Mouse (Mus musculus) cerebellum, adult 18-20 months (tissue): ENCODE data around the gene Dnajb14.
"Not testable (repeated sequence)": the region's sequence is repeated elsewhere in the genome, so short reads cannot be mapped to it uniquely, and the experiment has no call there.

Experiments used
- DNase-seq, 2 experiments: peaks; one replicate each; pipeline ENCODE4 v3.0.0; 2021

Dnajb14 gene

GRCm38 (mm10) chr3:137954256-137954916, 86.9 kb downstream of the Dnajb14 start:
- DNase-seq = no peak

GRCm38 (mm10) chr3:137955560-137956081, 88.1 kb downstream of the Dnajb14 start:
- no peak for DNase-seq

GRCm38 (mm10) chr3:137957864-137958263, 90.4 kb downstream of the Dnajb14 start:
- no peak for DNase-seq

- DNase-seq = no peak
Observed at GRCm38 (mm10) chr3:137958352-137958751, 90.9 kb downstream of the Dnajb14 start.

- DNase-seq = peak in 1 of 2 experiments; percentile 8
Observed at GRCm38 (mm10) chr3:137959456-137959855, 92.0 kb downstream of the Dnajb14 start.

- peak; percentile 46 to 62 for DNase-seq
Observed at GRCm38 (mm10) chr3:137961736-137962385, 94.4 kb downstream of the Dnajb14 start.

- DNase-seq = no peak
Observed at GRCm38 (mm10) chr3:137963508-137963907, 96.0 kb downstream of the Dnajb14 start.

GRCm38 (mm10) chr3:137964014-137964413, 96.5 kb downstream of the Dnajb14 start:
- DNase-seq = not testable (repeated sequence)
